Mouse (Mus musculus) midbrain, embryonic 14.5 days (tissue): ENCODE results near the gene Gale. TPM values are rescaled to one million over a fixed set of nuclear protein-coding genes. Genes with fewer than 3 reads are reported as not detected.
"Not testable (repeated sequence)": the region's sequence is repeated elsewhere in the genome, so short reads cannot be mapped to it uniquely, and the experiment has no call there.

ENCODE experiments used
- ATAC-seq: fragments of 200-750 bp; cut with Nextera tagmentation; 2 replicates; pipeline ENCODE4 v1.8.0; 2017; ENCODE audit warnings: moderate number of reproducible peaks, moderate library complexity; ENCODE audit not compliant: low FRiP score, low TSS enrichment
- DNase-seq: peaks from one replicate; pipeline ENCODE4 v3.0.0-alpha.2; 2015
- H3K27ac ChIP-seq: fragments of 300-500 bp; sonication (generic); replicated peaks from 2 replicates; pipeline ENCODE4 v1.5.1; 2014; ENCODE audit warnings: mild to moderate bottlenecking, low read depth, low read length, moderate library complexity
- H3K27me3 ChIP-seq: fragments of 300-500 bp; sonication (generic); 2 replicates; pipeline ENCODE4 v1.6.1; 2014; ENCODE audit warnings: low read length, control low read depth, mixed read lengths; ENCODE audit not compliant: control insufficient read depth, insufficient read depth
- H3K36me3 ChIP-seq: fragments of 300-500 bp; sonication (generic); 2 replicates; pipeline ENCODE4 v1.6.1; 2014; ENCODE audit warnings: low read length, control low read depth; ENCODE audit not compliant: control insufficient read depth, insufficient read depth
- H3K4me1 ChIP-seq: fragments of 300-500 bp; sonication (generic); 2 replicates; pipeline ENCODE4 v1.6.1; 2014; ENCODE audit warnings: mild to moderate bottlenecking, antibody characterized with exemption, low read length, control low read depth; ENCODE audit not compliant: control insufficient read depth, insufficient read depth
- H3K4me2 ChIP-seq: fragments of 300-500 bp; sonication (generic); 2 replicates; pipeline ENCODE4 v1.6.1; 2014; ENCODE audit warnings: mild to moderate bottlenecking, low read length, moderate library complexity
- H3K4me3 ChIP-seq: fragments of 300-500 bp; sonication (generic); replicated peaks from 2 replicates; pipeline ENCODE4 v1.5.1; 2014; ENCODE audit warnings: low read depth, low read length
- H3K9ac ChIP-seq: fragments of 300-500 bp; sonication (generic); replicated peaks from 2 replicates; pipeline ENCODE4 v1.6.1; 2014; ENCODE audit warnings: mild to moderate bottlenecking, low read length, moderate library complexity
- H3K9me3 ChIP-seq: fragments of 300-500 bp; sonication (generic); 2 replicates; pipeline ENCODE4 v1.6.1; 2016; ENCODE audit warnings: low read length, control low read depth, mixed read lengths; ENCODE audit not compliant: control insufficient read depth
- WGBS: fragments of 180-500 bp; shearing (Covaris S2); extraction: QIAGEN DNeasy Blood & Tissue Kit; methylation state at CpG from one replicate; pipeline ENCODE4 v1.1.7; 2014; 5-methylcytosine and 5-hydroxymethylcytosine counted together
- polyA plus RNA-seq: library from polyadenylated mRNA; unstranded; fragments of >200 nt; fragmentation: Nextera tagmentation; extraction: Ambion mirVana; gene quantifications from 2 replicates; pipeline ENCODE4 v1.2.1, GENCODE M21; 2014

Gale gene
- polyA plus RNA-seq, 1 experiment from 2014 or later, result 31.8 TPM

- no peak overlapping the region for H3K4me2 ChIP-seq
- no peaks in the 10 kb centered on the region for H3K27me3 ChIP-seq
- 85% methylated on average over 13 of the region's 13 CpGs for WGBS
- no peak overlapping the region for H3K9ac ChIP-seq
- no peak overlapping the region for H3K4me3 ChIP-seq
- peaks cover 53% of the 10 kb centered on the region for H3K36me3 ChIP-seq
- peaks cover 16% of the 10 kb centered on the region for H3K4me1 ChIP-seq
- DNase-seq, result no peak
- no peak for ATAC-seq
- no peak overlapping the region for H3K27ac ChIP-seq
- H3K9me3 ChIP-seq, result no peaks in the 10 kb centered on the region
These were observed 5.7 kb downstream of the Gale start for GRCm38 (mm10) chr4:135969070-135969750.

GRCm38 (mm10) chr4:135970585-135970984 is 7.1 kb downstream of the Gale start:
- H3K4me3 ChIP-seq, result peak overlapping the region; percentile 91; the same call in 1 of the 2 replicates
- H3K4me2 ChIP-seq, result no peak overlapping the region
- peaks cover 67% of the 10 kb centered on the region for H3K36me3 ChIP-seq

GRCm38 (mm10) chr4:135971805-135972555 is 8.5 kb downstream of the Gale start:
- Histone ChIP-seq H3K4me2 (peak overlapping the region; percentile 84), H3K27me3 (no peaks in the 10 kb centered on the region), H3K36me3 (peaks cover 66% of the 10 kb centered on the region), H3K9me3 (no peaks in the 10 kb centered on the region), H3K4me1 (peaks cover 12% of the 10 kb centered on the region), H3K27ac (peak overlapping the region; percentile 70; the same call in 1 of the 2 replicates), H3K4me3 (peak overlapping the region; percentile 91), H3K9ac (peak overlapping the region; percentile 90)
- ATAC-seq (peak; percentile 55), DNase-seq (no peak)
- under 1% methylated on average over 35 of the region's 35 CpGs for WGBS

More at GRCm38 (mm10) chr4:135970585-135970984, 7.1 kb downstream of the Gale start:
- H3K4me1 ChIP-seq, result peaks cover 12% of the 10 kb centered on the region
- H3K9ac ChIP-seq, result no peak overlapping the region
- DNase-seq (no peak), ATAC-seq (no peak)
- WGBS, result 91% methylated on average over 11 of the region's 11 CpGs
- H3K27ac ChIP-seq, result no peak overlapping the region
- H3K27me3 ChIP-seq, result no peaks in the 10 kb centered on the region
- no peaks in the 10 kb centered on the region for H3K9me3 ChIP-seq

GRCm38 (mm10) chr4:135972556-135972906 is 9.0 kb downstream of the Gale start, which contains the start of gene Lypla2:
Gene Lypla2, minus strand, starts transcription at chr4:135972626.
- Histone ChIP-seq H3K4me3 (peak within 1 kb of the TSS; percentile 91), H3K4me1 (peaks cover 12% of the 10 kb centered on the region), H3K4me2 (peak within 1 kb of the TSS; percentile 84), H3K9me3 (no peaks in the 10 kb centered on the region), H3K27me3 (no peaks in the 10 kb centered on the region), H3K9ac (peak within 1 kb of the TSS; percentile 90), H3K36me3 (peaks cover 64% of the 10 kb centered on the region), H3K27ac (peak within 1 kb of the TSS; percentile 70; the same call in 1 of the 2 replicates)
- ATAC-seq, result peak; percentile 81
- under 1% methylated on average over 19 of the region's 19 CpGs for WGBS
- DNase-seq, result peak; percentile 92

GRCm38 (mm10) chr4:135972911-135973811 is 9.6 kb downstream of the Gale start:
- Histone ChIP-seq H3K4me3 (peak overlapping the region; percentile 91), H3K27ac (no peak overlapping the region), H3K9ac (no peak overlapping the region), H3K4me1 (peaks cover 12% of the 10 kb centered on the region), H3K4me2 (peak overlapping the region; percentile 84), H3K36me3 (peaks cover 58% of the 10 kb centered on the region), H3K9me3 (no peaks in the 10 kb centered on the region), H3K27me3 (no peaks in the 10 kb centered on the region)
- DNase-seq (no peak), ATAC-seq (no peak)
- WGBS, result 73% methylated on average over 13 of the region's 13 CpGs

- peaks cover 10% of the 10 kb centered on the region for H3K4me1 ChIP-seq
- no peak for ATAC-seq
These were observed 12.6 kb downstream of the Gale start for GRCm38 (mm10) chr4:135976146-135976545.

GRCm38 (mm10) chr4:135980223-135980622 is 16.7 kb downstream of the Gale start:
- not testable (repeated sequence) for H3K9ac ChIP-seq, H3K27me3 ChIP-seq, H3K9me3 ChIP-seq, H3K4me2 ChIP-seq, H3K27ac ChIP-seq, ATAC-seq, H3K4me1 ChIP-seq, H3K4me3 ChIP-seq, DNase-seq
- peaks cover 43% of the 10 kb centered on the region for H3K36me3 ChIP-seq
- 96% methylated on average over 5 of the region's 5 CpGs for WGBS

More at GRCm38 (mm10) chr4:135976146-135976545, 12.6 kb downstream of the Gale start:
- Histone ChIP-seq H3K9ac (no peak overlapping the region), H3K36me3 (peaks cover 39% of the 10 kb centered on the region), H3K4me3 (no peak overlapping the region), H3K9me3 (no peaks in the 10 kb centered on the region), H3K27me3 (no peaks in the 10 kb centered on the region), H3K4me2 (no peak overlapping the region), H3K27ac (no peak overlapping the region)
- DNase-seq, result no peak
- WGBS, result 95% methylated on average over 12 of the region's 12 CpGs

GRCm38 (mm10) chr4:135981524-135982063 is 18.1 kb downstream of the Gale start:
- no peak overlapping the region for H3K4me3 ChIP-seq
- 82% methylated on average over 7 of the region's 7 CpGs for WGBS
- H3K27me3 ChIP-seq, result no peaks in the 10 kb centered on the region
- DNase-seq (no peak), ATAC-seq (no peak)
- H3K27ac ChIP-seq, result no peak overlapping the region
- H3K9ac ChIP-seq, result no peak overlapping the region
- peaks cover 9% of the 10 kb centered on the region for H3K4me1 ChIP-seq
- H3K4me2 ChIP-seq, result no peak overlapping the region
- no peaks in the 10 kb centered on the region for H3K9me3 ChIP-seq
- H3K36me3 ChIP-seq, result peaks cover 31% of the 10 kb centered on the region
